Mouse (Mus musculus) embryonic facial prominence, embryonic 15.5 days (tissue): Measurements from ENCODE around the gene Zfand4. TPM values are rescaled to one million over a fixed set of nuclear protein-coding genes. Genes with fewer than 3 reads are reported as not detected.
A peak's percentile ranks its signal among the peaks of the same experiment; 100 is the strongest.

ENCODE experiments used
- ATAC-seq: fragments of 200-750 bp; cut with Nextera tagmentation; 2 replicates; pipeline ENCODE4 v1.8.0; 2017; ENCODE audit warnings: low read depth, moderate TSS enrichment; ENCODE audit not compliant: insufficient number of reproducible peaks, low FRiP score, low TSS enrichment
- H3K27ac ChIP-seq: fragments of 300-500 bp; sonication (generic); replicated peaks from 2 replicates; pipeline ENCODE4 v1.5.1; 2015; ENCODE audit warnings: mild to moderate bottlenecking, inconsistent platforms
- H3K27me3 ChIP-seq: fragments of 300-500 bp; sonication (generic); 2 replicates; pipeline ENCODE4 v1.6.1; 2015; ENCODE audit warnings: inconsistent platforms
- H3K36me3 ChIP-seq: fragments of 300-500 bp; sonication (generic); 2 replicates; pipeline ENCODE4 v1.6.1; 2015; ENCODE audit warnings: mild to moderate bottlenecking, inconsistent platforms
- H3K4me1 ChIP-seq: fragments of 300-500 bp; sonication (generic); 2 replicates; pipeline ENCODE4 v1.6.1; 2015; ENCODE audit warnings: inconsistent platforms
- H3K4me2 ChIP-seq: fragments of 300-500 bp; sonication (generic); replicated peaks from 2 replicates; pipeline ENCODE4 v1.6.1; 2015; ENCODE audit warnings: mild to moderate bottlenecking, inconsistent platforms
- H3K4me3 ChIP-seq: fragments of 300-500 bp; sonication (generic); replicated peaks from 2 replicates; pipeline ENCODE4 v1.5.1; 2015; ENCODE audit warnings: mild to moderate bottlenecking, inconsistent platforms
- H3K9ac ChIP-seq: fragments of 300-500 bp; sonication (generic); 2 replicates; pipeline ENCODE4 v1.6.1; 2015; ENCODE audit warnings: inconsistent platforms
- H3K9me3 ChIP-seq: fragments of 300-500 bp; sonication (generic); replicated peaks from 2 replicates; pipeline ENCODE4 v1.6.1; 2016; ENCODE audit warnings: inconsistent platforms
- WGBS: fragments of 180-500 bp; shearing (Covaris S2); methylation state at CpG from one replicate; pipeline ENCODE4 v1.1.7; 2015; 5-methylcytosine and 5-hydroxymethylcytosine counted together
- polyA plus RNA-seq: library from polyadenylated mRNA; unstranded; fragments of >200 nt; fragmentation: Nextera tagmentation; extraction: Ambion mirVana; gene quantifications from 2 replicates; pipeline ENCODE4 v1.2.1, GENCODE M21; 2015

The Zfand4 gene
- polyA plus RNA-seq, 1 experiment from 2014 or later = 10.3 TPM

GRCm38 (mm10) chr6:116265603-116266002 lies 1.6 kb downstream of the Zfand4 start:
- Histone ChIP-seq H3K4me3 (no peak overlapping the region), H3K9ac (no peak overlapping the region), H3K4me1 (peaks cover 8% of the 10 kb centered on the region), H3K36me3 (peaks cover 16% of the 10 kb centered on the region), H3K9me3 (no peaks in the 10 kb centered on the region), H3K27me3 (no peaks in the 10 kb centered on the region), H3K27ac (no peak overlapping the region), H3K4me2 (0 out of 2 replicates have a peak overlapping the region, but pooled peaks have one; percentile 38)
- no peak for ATAC-seq
- 49% methylated on average over 4 of the region's 4 CpGs for WGBS

GRCm38 (mm10) chr6:116266273-116267109 lies 2.5 kb downstream of the Zfand4 start:
- H3K27ac ChIP-seq = no peak overlapping the region
- WGBS = 19% methylated on average over 11 of the region's 11 CpGs
- peak overlapping the region; percentile 10; the same call in 1 of the 2 replicates for H3K4me3 ChIP-seq
- H3K4me1 ChIP-seq = peaks cover 8% of the 10 kb centered on the region
- H3K4me2 ChIP-seq = peak overlapping the region; percentile 38
- ATAC-seq = no peak
- H3K9ac ChIP-seq = no peak overlapping the region
- H3K27me3 ChIP-seq = no peaks in the 10 kb centered on the region
- H3K9me3 ChIP-seq = no peaks in the 10 kb centered on the region
- H3K36me3 ChIP-seq = peaks cover 9% of the 10 kb centered on the region; the same call in 1 of the 2 replicates

DNA sequence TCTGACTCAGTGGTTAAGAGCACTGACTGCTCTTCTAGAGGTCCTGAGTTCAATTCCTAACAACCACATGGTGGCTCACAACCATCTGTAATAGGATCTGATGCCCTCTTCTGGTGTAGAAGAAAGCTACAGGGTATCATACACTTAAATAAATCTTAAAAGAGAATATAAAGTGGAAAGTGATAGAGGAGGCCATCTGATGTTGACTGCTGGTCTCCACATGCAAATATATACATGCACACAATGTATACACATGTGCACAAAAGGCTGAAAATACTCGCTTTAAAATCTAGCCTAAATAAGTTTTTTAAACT lies 3.0 kb downstream of the Zfand4 start:
- WGBS = 90% methylated on average over 1 of the region's 1 CpGs
- no peak overlapping the region for H3K4me2 ChIP-seq
- no peak for ATAC-seq

DNA sequence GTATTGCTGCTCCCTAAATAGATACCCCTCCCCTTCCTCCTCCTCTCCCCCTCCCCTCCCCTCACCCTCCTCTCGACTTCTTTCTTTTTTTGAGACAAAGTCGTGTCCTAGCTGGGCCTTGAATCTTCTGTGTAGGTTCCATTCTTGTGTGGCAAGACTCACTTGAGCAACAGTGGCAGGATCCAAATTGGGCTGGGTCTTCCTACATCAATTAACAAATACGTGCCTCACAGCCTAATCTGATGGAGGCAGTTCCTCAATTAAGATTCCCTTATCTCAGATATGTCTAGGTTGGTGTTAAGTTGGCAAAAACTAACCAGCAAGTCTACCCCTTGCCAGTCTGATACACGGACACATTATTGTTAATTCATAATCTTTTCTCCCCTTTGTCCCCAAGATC lies 11.7 kb downstream of the Zfand4 start:
- ATAC-seq = no peak
- Histone ChIP-seq H3K27ac (no peak overlapping the region), H3K4me2 (no peak overlapping the region), H3K27me3 (no peaks in the 10 kb centered on the region), H3K4me1 (no peaks in the 10 kb centered on the region), H3K9ac (no peak overlapping the region), H3K9me3 (no peaks in the 10 kb centered on the region), H3K36me3 (no peaks in the 10 kb centered on the region), H3K4me3 (no peak overlapping the region)
- 75% methylated on average over 4 of the region's 4 CpGs for WGBS

More for the DNA sequence above, 3.0 kb downstream of the Zfand4 start:
- Histone ChIP-seq H3K9me3 (no peaks in the 10 kb centered on the region), H3K4me3 (no peak overlapping the region), H3K36me3 (peaks cover 3% of the 10 kb centered on the region; the same call in 1 of the 2 replicates), H3K9ac (no peak overlapping the region), H3K27ac (no peak overlapping the region), H3K4me1 (peaks cover 8% of the 10 kb centered on the region), H3K27me3 (no peaks in the 10 kb centered on the region)

DNA sequence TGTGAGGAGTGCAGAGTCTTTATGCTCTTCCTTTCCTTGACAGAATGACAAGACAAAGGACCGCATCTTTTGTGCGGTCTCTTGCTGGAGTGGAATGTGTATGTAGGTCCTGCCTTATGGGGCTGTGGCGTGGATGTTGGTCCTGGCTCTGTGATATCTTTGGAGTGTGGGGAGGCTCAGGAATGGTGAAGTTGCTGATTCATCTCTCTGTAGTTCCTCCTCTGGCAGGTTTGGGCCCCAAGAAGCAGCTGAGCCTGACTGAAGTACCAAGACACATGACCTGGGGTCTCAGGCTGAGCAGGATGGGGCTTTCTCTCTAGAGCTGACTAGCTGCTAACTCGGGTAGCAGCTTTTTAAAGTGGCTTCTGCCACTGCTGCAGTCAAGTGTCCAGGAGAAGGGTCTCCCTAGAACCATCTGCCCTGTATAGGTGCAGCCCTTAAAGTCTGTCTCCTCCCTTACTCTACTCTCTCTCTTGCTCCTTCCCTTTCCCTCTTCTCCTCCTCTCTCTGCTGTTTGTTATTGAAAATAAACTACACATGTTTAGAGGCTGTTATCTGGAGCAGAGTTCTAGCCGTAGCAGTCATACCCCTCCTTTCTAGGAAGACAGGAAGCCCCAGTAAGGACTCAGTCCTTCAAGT lies 14.8 kb downstream of the Zfand4 start:
- Histone ChIP-seq H3K27me3 (no peaks in the 10 kb centered on the region), H3K9ac (no peak overlapping the region), H3K27ac (no peak overlapping the region), H3K4me1 (no peaks in the 10 kb centered on the region), H3K36me3 (no peaks in the 10 kb centered on the region), H3K4me2 (no peak overlapping the region), H3K9me3 (no peaks in the 10 kb centered on the region), H3K4me3 (no peak overlapping the region)
- no peak for ATAC-seq
- 75% methylated on average over 5 of the region's 5 CpGs for WGBS

DNA sequence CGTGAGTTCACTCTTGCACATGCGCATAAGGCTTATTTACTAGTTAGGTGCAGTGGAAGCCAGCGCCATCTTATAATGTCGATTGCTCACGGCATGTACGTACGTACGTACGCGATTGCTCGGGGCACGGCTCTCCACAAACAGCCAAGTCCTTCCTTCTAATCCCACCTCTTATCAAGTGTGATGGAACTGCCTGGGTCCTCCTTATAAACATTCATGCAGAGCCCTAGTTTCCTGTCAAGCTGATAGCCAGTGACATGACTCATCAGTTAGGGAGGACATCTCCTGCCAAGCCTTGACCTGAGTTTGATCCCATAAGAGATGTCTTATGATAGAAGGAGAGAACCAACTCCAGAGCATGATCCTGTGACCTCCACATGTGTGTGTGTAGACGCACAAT lies 17.0 kb downstream of the Zfand4 start:
- Histone ChIP-seq H3K27me3 (no peaks in the 10 kb centered on the region), H3K4me2 (no peak overlapping the region), H3K9ac (no peak overlapping the region), H3K36me3 (no peaks in the 10 kb centered on the region), H3K27ac (no peak overlapping the region), H3K9me3 (no peaks in the 10 kb centered on the region), H3K4me3 (no peak overlapping the region), H3K4me1 (no peaks in the 10 kb centered on the region)
- 92% methylated on average over 13 of the region's 13 CpGs for WGBS
- no peak for ATAC-seq

GRCm38 (mm10) chr6:116282546-116282945 lies 18.5 kb downstream of the Zfand4 start:
- 49% methylated on average over 4 of the region's 4 CpGs for WGBS
- Histone ChIP-seq H3K4me3 (no peak overlapping the region), H3K9me3 (no peaks in the 10 kb centered on the region), H3K9ac (no peak overlapping the region), H3K27ac (no peak overlapping the region), H3K36me3 (no peaks in the 10 kb centered on the region), H3K4me2 (no peak overlapping the region), H3K4me1 (no peaks in the 10 kb centered on the region), H3K27me3 (no peaks in the 10 kb centered on the region)
- no peak for ATAC-seq

GRCm38 (mm10) chr6:116283280-116283679 lies 19.3 kb downstream of the Zfand4 start:
- Histone ChIP-seq H3K4me2 (no peak overlapping the region), H3K27ac (no peak overlapping the region), H3K9me3 (no peaks in the 10 kb centered on the region), H3K4me1 (no peaks in the 10 kb centered on the region), H3K27me3 (no peaks in the 10 kb centered on the region), H3K36me3 (no peaks in the 10 kb centered on the region), H3K9ac (no peak overlapping the region), H3K4me3 (no peak overlapping the region)
- WGBS = 84% methylated on average over 3 of the region's 3 CpGs
- no peak for ATAC-seq

DNA sequence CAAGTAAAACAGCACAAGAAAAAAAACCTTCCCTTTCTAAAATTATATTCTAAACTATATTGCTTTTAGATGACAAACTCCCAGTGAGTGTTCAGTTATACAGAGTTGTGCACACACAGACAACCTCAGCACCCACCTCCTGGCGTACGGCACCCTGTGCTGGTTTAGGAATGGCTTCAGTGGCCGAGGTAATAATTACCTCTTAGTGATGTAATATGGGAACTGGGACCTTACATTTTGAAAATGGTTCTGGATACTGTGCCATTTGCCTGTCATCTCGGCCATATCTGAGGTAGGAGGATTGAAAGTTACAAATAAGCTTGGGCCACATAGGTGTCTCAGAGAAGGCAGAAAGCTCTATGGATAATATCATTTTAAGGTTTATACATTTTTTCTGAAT lies 22.3 kb downstream of the Zfand4 start:
- no peak overlapping the region for H3K4me3 ChIP-seq
- ATAC-seq = no peak
- H3K4me2 ChIP-seq = no peak overlapping the region
- H3K36me3 ChIP-seq = peaks cover 4% of the 10 kb centered on the region; the same call in 1 of the 2 replicates
- WGBS = 88% methylated on average over 4 of the region's 4 CpGs
- no peaks in the 10 kb centered on the region for H3K27me3 ChIP-seq
- H3K4me1 ChIP-seq = no peaks in the 10 kb centered on the region
- H3K9ac ChIP-seq = no peak overlapping the region
- no peaks in the 10 kb centered on the region for H3K9me3 ChIP-seq
- no peak overlapping the region for H3K27ac ChIP-seq

GRCm38 (mm10) chr6:116286870-116287575 lies 23.0 kb downstream of the Zfand4 start:
- H3K9me3 ChIP-seq = no peaks in the 10 kb centered on the region
- no peaks in the 10 kb centered on the region for H3K4me1 ChIP-seq
- no peaks in the 10 kb centered on the region for H3K27me3 ChIP-seq
- H3K36me3 ChIP-seq = peaks cover 4% of the 10 kb centered on the region; the same call in 1 of the 2 replicates
- H3K4me3 ChIP-seq = no peak overlapping the region
- H3K27ac ChIP-seq = no peak overlapping the region
- WGBS = 75% methylated on average over 5 of the region's 5 CpGs
- H3K4me2 ChIP-seq = no peak overlapping the region
- H3K9ac ChIP-seq = no peak overlapping the region
- no peak for ATAC-seq

DNA sequence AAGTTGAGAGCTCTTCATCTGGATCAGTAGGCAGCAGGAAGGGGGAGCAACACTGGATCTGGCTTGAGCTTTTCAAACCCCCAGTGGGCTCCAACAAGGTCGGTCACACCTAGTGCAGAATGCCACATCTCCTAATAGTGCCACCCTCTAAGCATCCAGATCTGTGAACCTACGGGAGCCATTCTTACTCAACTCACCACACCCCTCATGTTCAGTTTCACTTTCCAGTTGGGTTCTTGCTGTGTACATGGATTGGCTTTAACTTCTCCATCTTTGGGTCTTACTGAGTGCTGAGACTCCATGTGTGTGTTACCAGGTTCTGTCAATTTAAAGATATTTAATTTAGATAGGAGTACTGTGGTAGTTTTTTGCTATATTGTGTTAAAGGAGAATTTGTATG lies 47.4 kb downstream of the Zfand4 start:
- no peaks in the 10 kb centered on the region for H3K27me3 ChIP-seq

More for the DNA sequence above, 47.4 kb downstream of the Zfand4 start:
- Histone ChIP-seq H3K4me2 (no peak overlapping the region), H3K4me1 (no peaks in the 10 kb centered on the region), H3K27ac (no peak overlapping the region), H3K9me3 (no peaks in the 10 kb centered on the region), H3K36me3 (no peaks in the 10 kb centered on the region), H3K4me3 (no peak overlapping the region), H3K9ac (no peak overlapping the region)
- no peak for ATAC-seq
- 84% methylated on average over 2 of the region's 2 CpGs for WGBS
